Mouse (Mus musculus): Measurements from ENCODE around the gene Olfm4.

Olfm4 gene

GRCm38 (mm10) chr14:80029297-80030001, 45.6 kb downstream of the Olfm4 start:
- DNase-seq, result no peak

GRCm38 (mm10) chr14:80039645-80040272, 55.9 kb downstream of the Olfm4 start:
- no peak for DNase-seq

DNA sequence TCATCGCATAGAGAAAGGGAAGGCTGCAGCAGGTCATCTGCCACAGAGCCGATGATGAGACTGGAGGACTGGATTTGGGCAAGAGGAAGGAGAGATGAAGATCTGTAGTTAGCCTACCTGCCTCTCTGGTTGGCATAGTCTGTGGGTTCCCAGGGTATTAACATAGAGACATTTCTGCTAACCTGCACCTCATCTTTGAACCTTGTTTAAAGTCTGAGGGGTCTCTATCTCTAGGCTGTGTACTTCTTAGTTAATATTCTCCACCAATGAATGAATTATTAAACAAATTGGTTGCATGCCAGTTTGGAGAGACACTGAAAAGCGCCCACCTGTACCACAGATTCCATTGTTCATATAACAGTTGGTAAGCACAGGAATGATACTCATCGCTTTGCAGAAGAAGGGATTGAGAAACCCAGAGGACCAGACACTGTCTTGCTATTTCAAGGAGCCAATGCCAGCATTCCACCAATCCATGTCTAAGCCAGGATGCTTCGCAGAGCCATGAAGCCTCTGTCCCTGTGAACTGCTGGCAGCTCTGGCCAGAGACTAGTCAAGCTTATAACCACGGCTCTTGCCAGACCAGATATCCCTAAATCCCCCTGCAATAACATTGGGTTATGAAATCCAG, 62.3 kb downstream of the Olfm4 start:
- no peak for DNase-seq

- no peak for DNase-seq
Observed at GRCm38 (mm10) chr14:80047368-80048101, 63.7 kb downstream of the Olfm4 start.

DNA sequence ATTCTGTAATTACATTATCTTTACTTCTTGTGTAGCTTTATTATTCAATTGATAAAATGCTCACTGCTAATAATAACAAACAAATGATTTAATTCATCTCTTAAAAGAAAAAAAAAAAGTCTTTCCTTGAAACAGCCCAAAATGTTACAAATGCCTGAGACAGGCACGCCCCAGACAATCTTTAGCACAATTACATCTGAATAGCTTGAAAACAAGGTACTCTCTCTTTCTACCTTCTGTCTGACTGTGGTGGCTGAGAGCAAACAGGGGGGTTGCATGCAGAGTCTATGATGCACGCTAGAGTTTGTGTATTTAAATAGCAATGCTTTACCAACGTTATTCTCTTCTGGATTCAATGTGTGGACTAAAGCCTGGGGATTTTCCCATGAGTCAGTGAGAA, 71.8 kb downstream of the Olfm4 start:
- no peak for DNase-seq

GRCm38 (mm10) chr14:80061686-80062085, 77.8 kb downstream of the Olfm4 start:
- no peak for DNase-seq

GRCm38 (mm10) chr14:80062896-80063295, 79.0 kb downstream of the Olfm4 start:
- DNase-seq, result no peak

DNA sequence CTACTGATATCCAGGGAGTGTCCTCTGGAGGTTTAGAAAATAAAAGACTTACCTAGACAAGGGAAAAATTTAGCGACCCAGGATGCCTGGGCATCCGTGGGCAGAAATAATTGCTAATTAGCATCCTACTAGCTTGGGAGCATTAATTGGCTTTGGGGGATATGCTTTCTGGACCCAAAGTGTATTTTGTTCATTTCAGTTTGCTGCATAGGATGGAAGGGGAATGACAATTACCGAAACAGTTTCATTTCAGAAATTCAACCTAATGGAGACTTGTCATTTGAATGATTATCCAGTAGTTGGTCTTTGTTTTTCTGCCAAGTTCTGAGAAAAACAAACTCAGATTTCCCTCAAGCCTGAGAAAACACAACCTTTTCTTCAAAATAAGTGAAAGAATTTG, 86.7 kb downstream of the Olfm4 start:
- DNase-seq, result no peak
